ENCODE assay signal across 8 mouse cellular contexts in genomic region chr15:27596463-27597140, GRCm38 (mm10). TPM values are rescaled to one million over a fixed set of nuclear protein-coding genes. Genes with fewer than 3 reads are reported as not detected.
DNase-seq lines count a peak whose midpoint lies in the region; ATAC-seq lines count a peak whose summit lies in the region.

No protein-coding gene starts in this region.

- no peaks in the 10 kb centered on the region for H3K9me3 ChIP-seq in midbrain, embryonic 15.5 days

- no peaks in the 10 kb centered on the region; the same call in 1 of the 2 replicates for H3K4me1 ChIP-seq in brown adipose tissue, adult 24 weeks (ENCODE audit: control insufficient read depth, insufficient read depth, insufficient read length, low read length)
- no peaks in the 10 kb centered on the region for H3K4me1 ChIP-seq in midbrain, embryonic 15.5 days

- no peak overlapping the region for H3K4me2 ChIP-seq in midbrain, embryonic 15.5 days

- peak; percentile 96 for DNase-seq in heart, adult 11 months
- no peak for DNase-seq in heart, postnatal 14 days
- peak; percentile 81 for DNase-seq in 3T3-L1 (ENCODE audit: low read depth, low spot score)
- peak; percentile 22 for DNase-seq in lung, postnatal 10 days
- DNase-seq in thymus, postnatal 36 days, result peak; percentile 26 to 37
- DNase-seq in frontal cortex, postnatal 25 days (ENCODE audit: low spot score in 2 of 2), result no peak

- peaks cover 8% of the 10 kb centered on the region for H3K36me3 ChIP-seq in midbrain, embryonic 15.5 days (replicated peaks)

- peak overlapping the region; percentile 54 for H3K27ac ChIP-seq in brown adipose tissue, adult 24 weeks (replicated peaks; ENCODE audit: low read depth, low read length)
- no peak overlapping the region for H3K27ac ChIP-seq in midbrain, embryonic 15.5 days

- intact Hi-C loops in heart, postnatal 14 days (cut with DNase I), result no loop called here

- no peaks in the 10 kb centered on the region for H3K27me3 ChIP-seq in midbrain, embryonic 15.5 days (replicated peaks)

- H3K4me3 ChIP-seq in brown adipose tissue, adult 24 weeks (ENCODE audit: insufficient read depth, low read depth, low read length), result no peak overlapping the region
- no peak overlapping the region for H3K4me3 ChIP-seq in midbrain, embryonic 15.5 days

- no peak for ATAC-seq in midbrain, embryonic 15.5 days (replicated peaks)

- no peak overlapping the region for H3K9ac ChIP-seq in midbrain, embryonic 15.5 days

- WGBS in midbrain, embryonic 15.5 days, result 75% methylated on average over 3 of the region's 3 CpGs

RNA-seq across cellular contexts. Expression of gene Otulin, which starts 33.9 kb away (rescaled TPM):
- 10 to 100 TPM; 25.9 to 26.4 TPM for total RNA-seq in heart, postnatal 14 days (2021)
- 16.4 and 17.0 TPM in 2 replicates for polyA plus RNA-seq in brown adipose tissue, adult 24 weeks (2012; ENCODE audit: insufficient read depth, insufficient read length, missing spikeins)
- 22.3 and 24.2 TPM in 2 replicates for polyA plus RNA-seq in midbrain, embryonic 15.5 days (2015; fragmentation: Nextera tagmentation; extraction: Ambion mirVana)

Comparison
In these comparisons a context has a peak if more than half of its experiments do, and no peak if none do; other contexts are left out.
1. DNase-seq: peak in heart, adult 11 months (single experiment), 3T3-L1 (single experiment), lung, postnatal 10 days (single experiment) and thymus, postnatal 36 days (2 of 2); none in heart, postnatal 14 days (0 of 2) and frontal cortex, postnatal 25 days (0 of 2).